Mouse (Mus musculus) lung, adult 2 months (tissue): ENCODE data around the gene Prickle4.

Experiments
- CTCF ChIP-seq: fragments of 200-500 bp; IDR thresholded peaks from 2 replicates; pipeline ENCODE4 v1.5.1; 2011; ENCODE audit warnings: mild to moderate bottlenecking, low read length, control low read depth; ENCODE audit not compliant: insufficient read depth
- POLR2A ChIP-seq: fragments of 200-500 bp; IDR thresholded peaks from 2 replicates; pipeline ENCODE4 v1.6.1; 2011; ENCODE audit warnings: low read depth, mild to moderate bottlenecking, control low read depth, low read length, borderline replicate concordance; ENCODE audit errors: extremely low read depth

DNA sequence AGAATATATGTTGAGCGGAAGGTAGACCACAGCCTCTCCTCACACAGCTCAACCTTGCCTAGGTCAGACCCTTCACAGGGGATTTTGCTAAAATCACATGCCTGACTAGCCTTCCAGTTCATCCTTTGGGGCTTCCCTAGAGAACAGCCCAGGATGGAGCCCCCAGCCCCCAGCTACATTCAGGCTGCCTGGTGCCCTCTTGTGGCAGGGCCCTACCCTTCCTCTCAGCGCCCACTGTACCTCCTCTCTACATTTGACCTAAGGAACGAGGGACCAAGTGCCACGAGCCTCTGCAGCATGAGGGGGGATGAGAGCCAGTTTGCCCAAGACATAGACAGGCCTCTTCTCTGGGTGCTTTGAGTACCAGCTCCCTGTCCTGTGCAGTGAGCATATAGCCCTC lies 10.2 kb upstream of the Prickle4 start:
- TF ChIP-seq CTCF (no peak), POLR2A (no peak)
